Mouse (Mus musculus) MEL (cell line): ENCODE data around the gene Osbpl9. TPM values are rescaled to one million over a fixed set of nuclear protein-coding genes. Genes with fewer than 3 reads are reported as not detected.

Experiments
- DNase-seq: peaks from one replicate; pipeline ENCODE4 v3.0.0; 2011; ENCODE audit warnings: low read depth, low spot score
- H3K27ac ChIP-seq: 2 replicates; pipeline ENCODE4 v1.5.1; 2012; ENCODE audit warnings: low read depth, mild to moderate bottlenecking, control low read depth, low read length, moderate library complexity; ENCODE audit not compliant: control insufficient read depth
- H3K27me3 ChIP-seq, 2 experiments: fragments of 150-350 bp in 1 of 2; sonication (generic) in 1 of 2; 2 replicates each; pipeline ENCODE4 v1.6.1; 2012; ENCODE audit warnings: low read length in 2 of 2, mild to moderate bottlenecking in 2 of 2, improper control_type of control experiment in 1 of 2, moderate library complexity in 1 of 2; ENCODE audit not compliant: insufficient read depth in 2 of 2, control insufficient read depth in 1 of 2
- H3K36me3 ChIP-seq, 2 experiments: 2 replicates each; pipeline ENCODE4 v1.6.1; 2012 to 2014; ENCODE audit warnings: low read length in 2 of 2, improper control_type of control experiment in 1 of 2, inconsistent platforms in 1 of 2, mild to moderate bottlenecking in 1 of 2; ENCODE audit not compliant: insufficient read depth in 2 of 2, control insufficient read depth in 1 of 2
- H3K4me1 ChIP-seq, 2 experiments: fragments of 150-350 bp in 1 of 2; sonication (generic) in 1 of 2; 2 replicates each; pipeline ENCODE4 v1.6.1; 2012; ENCODE audit warnings: low read length in 2 of 2, improper control_type of control experiment in 1 of 2, mild to moderate bottlenecking in 1 of 2; ENCODE audit not compliant: insufficient read depth in 2 of 2, control insufficient read depth in 1 of 2
- H3K4me3 ChIP-seq, 2 experiments: fragments of 150-350 bp in 1 of 2; sonication (generic) in 1 of 2; 2 replicates each; pipeline ENCODE4 v1.5.1; 2012; ENCODE audit warnings: low read depth in 2 of 2, low read length in 2 of 2, mild to moderate bottlenecking in 2 of 2, moderate library complexity in 2 of 2, control low read depth in 1 of 2, improper control_type of control experiment in 1 of 2; ENCODE audit not compliant: control insufficient read depth in 1 of 2, insufficient read depth in 1 of 2
- H3K79me2 ChIP-seq: 2 replicates; pipeline ENCODE4 v1.6.1; 2012; ENCODE audit warnings: mild to moderate bottlenecking, low read length, moderate library complexity; ENCODE audit not compliant: control insufficient read depth, poor library complexity, insufficient read depth
- H3K9ac ChIP-seq: 2 replicates; pipeline ENCODE4 v1.6.1; 2012; ENCODE audit warnings: low read depth, mild to moderate bottlenecking, control low read depth, low read length, moderate library complexity; ENCODE audit not compliant: control insufficient read depth, poor library complexity, severe bottlenecking
- H3K9me3 ChIP-seq: fragments of 150-350 bp; sonication (generic); replicated peaks from 2 replicates; pipeline ENCODE4 v1.6.1; 2012; ENCODE audit warnings: mild to moderate bottlenecking, low read length, improper control_type of control experiment, moderate library complexity; ENCODE audit not compliant: insufficient read depth
- BHLHE40 ChIP-seq: IDR thresholded peaks from 2 replicates; pipeline ENCODE4 v1.6.1; 2012; ENCODE audit warnings: low read depth, mild to moderate bottlenecking, inconsistent platforms, low read length, improper control_type of control experiment, borderline replicate concordance
- CHD2 ChIP-seq: IDR thresholded peaks from 2 replicates; pipeline ENCODE4 v1.6.1; 2011; ENCODE audit warnings: low read length, improper control_type of control experiment
- CTCF ChIP-seq, 3 experiments: IDR thresholded peaks in 2 of 3; conservative IDR thresholded peaks in 1 of 3; 2 replicates each; pipeline ENCODE4 v1.5.1; 2011 to 2012; ENCODE audit warnings: low read length in 3 of 3, low read depth in 2 of 3, mild to moderate bottlenecking in 2 of 3, improper control_type of control experiment in 1 of 3, inconsistent platforms in 1 of 3, mixed read lengths in 1 of 3, moderate library complexity in 1 of 3; ENCODE audit not compliant: control insufficient read depth in 1 of 3, insufficient read depth in 1 of 3, poor library complexity in 1 of 3, severe bottlenecking in 1 of 3
- E2F4 ChIP-seq: IDR thresholded peaks from 2 replicates; pipeline ENCODE4 v1.6.1; 2011; ENCODE audit warnings: low read depth, low read length, improper control_type of control experiment, borderline replicate concordance
- ELF1 ChIP-seq: IDR thresholded peaks from 2 replicates; pipeline ENCODE4 v1.6.1; 2014; ENCODE audit warnings: low read depth, mild to moderate bottlenecking, inconsistent platforms, low read length, improper control_type of control experiment, moderate library complexity
- GABPA ChIP-seq: IDR thresholded peaks from 2 replicates; pipeline ENCODE4 v1.6.1; 2012; ENCODE audit warnings: low read depth, mild to moderate bottlenecking, inconsistent platforms, low read length, improper control_type of control experiment, moderate library complexity
- GATA1 ChIP-seq: IDR thresholded peaks from 2 replicates; pipeline ENCODE4 v1.6.1; 2011; ENCODE audit warnings: low read depth, low read length, improper control_type of control experiment
- HCFC1 ChIP-seq: IDR thresholded peaks from 2 replicates; pipeline ENCODE4 v1.6.1; 2012; ENCODE audit warnings: low read depth, mild to moderate bottlenecking, inconsistent platforms, low read length, improper control_type of control experiment, moderate library complexity
- JUND ChIP-seq: IDR thresholded peaks from 2 replicates; pipeline ENCODE4 v1.6.1; 2011; ENCODE audit warnings: low read depth, mild to moderate bottlenecking, improper control_type of control experiment, low read length
- MAFK ChIP-seq: IDR thresholded peaks from 2 replicates; pipeline ENCODE4 v1.6.1; 2011; ENCODE audit warnings: low read depth, mild to moderate bottlenecking, low read length, improper control_type of control experiment, borderline replicate concordance
- MAX ChIP-seq: IDR thresholded peaks from 2 replicates; pipeline ENCODE4 v1.6.1; 2011; ENCODE audit warnings: low read length, improper control_type of control experiment
- MAZ ChIP-seq: IDR thresholded peaks from 2 replicates; pipeline ENCODE4 v1.6.1; 2012; ENCODE audit warnings: low read depth, mild to moderate bottlenecking, inconsistent platforms, low read length, improper control_type of control experiment
- MEF2A ChIP-seq: IDR thresholded peaks from 2 replicates; pipeline ENCODE4 v1.6.1; 2014; ENCODE audit warnings: low read depth, mild to moderate bottlenecking, inconsistent platforms, low read length, improper control_type of control experiment; ENCODE audit not compliant: poor library complexity, insufficient replicate concordance, severe bottlenecking; ENCODE audit errors: extremely low read depth
- MXI1 ChIP-seq: IDR thresholded peaks from 2 replicates; pipeline ENCODE4 v1.6.1; 2011; ENCODE audit warnings: mild to moderate bottlenecking, low read depth, low read length, improper control_type of control experiment
- MYB ChIP-seq: IDR thresholded peaks from 2 replicates; pipeline ENCODE4 v1.6.1; 2011; ENCODE audit warnings: mild to moderate bottlenecking, low read depth, low read length, improper control_type of control experiment
- MYC ChIP-seq: IDR thresholded peaks from 2 replicates; pipeline ENCODE4 v1.6.1; 2011; ENCODE audit warnings: low read depth, mild to moderate bottlenecking, low read length, improper control_type of control experiment, moderate library complexity
- NELFE ChIP-seq: IDR thresholded peaks from 2 replicates; pipeline ENCODE4 v1.6.1; 2011; ENCODE audit warnings: low read depth, low read length, improper control_type of control experiment
- NRF1 ChIP-seq: IDR thresholded peaks from 2 replicates; pipeline ENCODE4 v1.6.1; 2014; ENCODE audit warnings: low read depth, mild to moderate bottlenecking, inconsistent platforms, low read length, improper control_type of control experiment, moderate library complexity; ENCODE audit not compliant: poor library complexity, insufficient read depth, severe bottlenecking
- POLR2A ChIP-seq, 2 experiments: IDR thresholded peaks; 2 replicates each; pipeline ENCODE4 v1.6.1; 2011 to 2012; ENCODE audit warnings: low read length in 2 of 2, mild to moderate bottlenecking in 2 of 2, control low read depth in 1 of 2, improper control_type of control experiment in 1 of 2, low read depth in 1 of 2, moderate library complexity in 1 of 2; ENCODE audit not compliant: control insufficient read depth in 1 of 2, insufficient read depth in 1 of 2, poor library complexity in 1 of 2
- POLR2AphosphoS5 ChIP-seq: IDR thresholded peaks from 2 replicates; pipeline ENCODE4 v1.6.1; 2012; ENCODE audit warnings: low read depth, borderline replicate concordance, mild to moderate bottlenecking, inconsistent platforms, low read length, moderate library complexity, mixed read lengths
- RAD21 ChIP-seq: IDR thresholded peaks from 2 replicates; pipeline ENCODE4 v1.6.1; 2011; ENCODE audit warnings: mild to moderate bottlenecking, low read depth, low read length, improper control_type of control experiment
- SIN3A ChIP-seq: IDR thresholded peaks from 2 replicates; pipeline ENCODE4 v1.6.1; 2012; ENCODE audit warnings: low read length, improper control_type of control experiment, inconsistent platforms
- TAL1 ChIP-seq: IDR thresholded peaks from 2 replicates; pipeline ENCODE4 v1.6.1; 2012; ENCODE audit warnings: mild to moderate bottlenecking, inconsistent platforms, low read length, moderate library complexity, mixed read lengths
- TBP ChIP-seq: IDR thresholded peaks from 2 replicates; pipeline ENCODE4 v1.8.0; 2011; ENCODE audit warnings: low read depth, low read length, improper control_type of control experiment
- TCF12 ChIP-seq: IDR thresholded peaks from 2 replicates; pipeline ENCODE4 v1.6.1; 2014; ENCODE audit warnings: low read depth, mild to moderate bottlenecking, inconsistent platforms, low read length, improper control_type of control experiment, moderate library complexity
- USF2 ChIP-seq, 2 experiments: IDR thresholded peaks; 2 replicates each; pipeline ENCODE4 v1.6.1; 2011 to 2012; ENCODE audit warnings: improper control_type of control experiment in 2 of 2, low read length in 2 of 2, borderline replicate concordance in 1 of 2, inconsistent platforms in 1 of 2, low read depth in 1 of 2, mild to moderate bottlenecking in 1 of 2; ENCODE audit not compliant: insufficient read depth in 1 of 2
- ZKSCAN1 ChIP-seq: IDR thresholded peaks from 2 replicates; pipeline ENCODE4 v1.6.1; 2012; ENCODE audit warnings: low read depth, mild to moderate bottlenecking, inconsistent platforms, low read length, improper control_type of control experiment, moderate library complexity
- ZMIZ1 ChIP-seq: IDR thresholded peaks from 2 replicates; pipeline ENCODE4 v1.6.1; 2012; ENCODE audit warnings: low read depth, mild to moderate bottlenecking, inconsistent platforms, low read length, improper control_type of control experiment, moderate library complexity
- polyA plus RNA-seq, 2 experiments: library from polyadenylated mRNA; stranded (reverse) in 1 of 2; unstranded in 1 of 2; fragments of >175 nt in 1 of 2; fragments of >200 nt in 1 of 2; gene quantifications; 2 replicates each; pipeline versions ENCODE4 v1.2.1 to v1.2.4; 2012; ENCODE audit warnings: low replicate concordance in 2 of 2, low read depth in 1 of 2; ENCODE audit not compliant: insufficient read length in 2 of 2, insufficient read depth in 1 of 2, missing spikeins in 1 of 2
- total RNA-seq: library from RNA; depleted of rRNA; stranded (reverse); fragments of 300-350 nt; gene quantifications from 2 replicates; pipeline ENCODE4 v1.2.3, GENCODE M21; 2012

The Osbpl9 gene
- total and polyA plus RNA-seq, 3 experiments: 14.9 to 42.6 TPM; not detected in 1

DNA sequence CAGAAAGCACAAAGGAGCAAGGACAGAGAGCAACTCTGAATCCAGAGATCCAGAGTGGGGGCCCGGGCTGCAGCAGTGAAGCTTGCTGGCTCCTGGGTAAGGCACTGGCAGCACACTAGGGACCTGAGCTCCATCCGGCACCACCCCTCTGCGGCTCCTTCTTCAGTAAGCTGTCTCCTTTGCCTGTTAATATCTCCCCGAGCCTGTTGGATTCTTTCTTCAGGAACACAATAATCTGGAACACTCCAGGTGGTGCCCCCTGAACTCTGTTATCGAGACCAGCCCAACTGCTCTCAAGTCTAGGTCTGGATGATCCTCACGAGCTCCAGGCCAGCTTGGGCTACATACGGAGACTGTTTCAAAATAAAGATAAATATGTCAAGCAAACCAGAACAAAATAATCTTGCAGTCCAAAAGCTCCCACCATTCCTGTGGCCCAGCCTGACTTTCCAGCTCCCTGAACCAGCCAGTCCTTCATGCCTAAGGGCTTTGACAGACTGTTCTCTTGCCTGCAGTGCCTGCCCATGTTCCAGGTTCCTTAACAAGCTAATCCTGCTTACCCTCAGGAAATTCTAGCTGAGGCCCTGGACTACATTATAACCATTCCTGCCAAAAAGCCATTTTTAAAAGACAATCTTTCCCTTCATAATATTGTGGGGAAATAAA, 28.2 kb downstream of the Osbpl9 start:
- Histone ChIP-seq H3K27ac (no peak overlapping the region), H3K9me3 (no peaks in the 10 kb centered on the region), H3K4me1 (no peaks in the 10 kb centered on the region), H3K79me2 (no peaks in the 10 kb centered on the region), H3K9ac (no peak overlapping the region), H3K36me3 (no peaks in the 10 kb centered on the region), H3K4me3 (no peak overlapping the region), H3K27me3 (no peaks in the 10 kb centered on the region)
- no peak for TF ChIP-seq MXI1
- TF ChIP-seq E2F4: no peak
- TF ChIP-seq CTCF (IDR thresholded peaks at IDR 0.05 in 2 of 3, conservative IDR thresholded peaks at IDR 0.05 in 1 of 3; ENCODE audit: control insufficient read depth in 1 of 3, insufficient read depth in 1 of 3, low read depth in 2 of 3, low read length in 3 of 3, poor library complexity in 1 of 3, severe bottlenecking in 1 of 3): no peak
- no peak for TF ChIP-seq MAX
- no peak for TF ChIP-seq HCFC1
- no peak for TF ChIP-seq MYB
- no peak for TF ChIP-seq MAFK
- no peak for TF ChIP-seq SIN3A
- TF ChIP-seq TCF12: no peak
- no peak for TF ChIP-seq MEF2A
- no peak for TF ChIP-seq ZMIZ1
- no peak for TF ChIP-seq TAL1
- no peak for TF ChIP-seq CHD2
- no peak for TF ChIP-seq ELF1
- no peak for TF ChIP-seq NELFE
- no peak for TF ChIP-seq RAD21
- no peak for DNase-seq

DNA sequence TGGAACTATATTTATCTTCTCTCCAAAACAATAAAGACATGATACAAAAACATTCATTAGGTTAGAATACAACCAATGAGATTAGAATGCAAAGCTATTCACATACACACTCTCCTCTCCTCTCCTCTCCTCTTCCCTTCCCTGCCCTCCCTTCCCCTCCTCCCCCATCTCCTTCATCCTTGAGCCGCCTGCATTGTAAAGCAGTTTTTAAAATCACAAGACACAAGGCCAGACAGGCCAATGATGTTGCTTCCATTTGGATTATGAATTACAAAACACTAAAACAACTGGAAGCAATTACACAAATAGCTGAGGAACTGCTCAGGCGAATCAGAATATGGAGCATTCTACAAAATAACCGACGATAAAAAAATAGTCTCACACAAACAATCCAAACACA, 28.7 kb downstream of the Osbpl9 start:
- no peaks in the 10 kb centered on the region for H3K9me3 ChIP-seq
- no peaks in the 10 kb centered on the region for H3K36me3 ChIP-seq
- H3K79me2 ChIP-seq: no peaks in the 10 kb centered on the region
- no peaks in the 10 kb centered on the region for H3K4me1 ChIP-seq
- no peak overlapping the region for H3K9ac ChIP-seq
- no peak for DNase-seq
- no peak overlapping the region for H3K4me3 ChIP-seq
- TF ChIP-seq NELFE (no peak), POLR2AphosphoS5 (no peak), ZKSCAN1 (no peak), GATA1 (no peak), NRF1 (no peak), MXI1 (no peak), CTCF (IDR thresholded peaks at IDR 0.05 in 2 of 3, conservative IDR thresholded peaks at IDR 0.05 in 1 of 3; ENCODE audit: control insufficient read depth in 1 of 3, insufficient read depth in 1 of 3, low read depth in 2 of 3, low read length in 3 of 3, poor library complexity in 1 of 3, severe bottlenecking in 1 of 3) (no peak), MYC (no peak), TBP (no peak), E2F4 (no peak), USF2 (IDR thresholded peaks at IDR 0.05; ENCODE audit: borderline replicate concordance in 1 of 2, insufficient read depth in 1 of 2, low read depth in 1 of 2, low read length in 2 of 2) (no peak), MAZ (no peak), POLR2A (IDR thresholded peaks at IDR 0.05; ENCODE audit: control insufficient read depth in 1 of 2, insufficient read depth in 1 of 2, low read depth in 1 of 2, low read length in 2 of 2, poor library complexity in 1 of 2) (no peak), GABPA (no peak), MAFK (no peak), JUND (no peak), BHLHE40 (no peak)
- TF ChIP-seq, all 39 proteins: peak for 0
- no peak overlapping the region for H3K27ac ChIP-seq
- no peaks in the 10 kb centered on the region for H3K27me3 ChIP-seq
